Mouse (Mus musculus) heart, postnatal 36 days (tissue): ENCODE results near the gene Mast2. TPM values are rescaled to one million over a fixed set of nuclear protein-coding genes. Genes with fewer than 3 reads are reported as not detected.

Source experiments
- DNase-seq, 2 experiments: peaks; one replicate each; pipeline ENCODE4 v3.0.0; 2021 to 2022
- intact Hi-C: fragments of 180-260 bp; cut with DNase I; formaldehyde crosslinking; loops from one replicate; pipeline ENCODE4 v1.15.1; 2025
- total RNA-seq, 2 experiments: library from RNA; stranded (reverse); gene quantifications; 2 replicates each; pipeline ENCODE4 v1.2.3; 2021

Gene Mast2
- 100 to 1,000 TPM; 121 to 129 TPM for total RNA-seq

- DNase-seq, result peak; percentile 84
- intact Hi-C loops, result loop anchor here (1.0 to 5.0 kb wide), 2 partner anchors 91 to 297 kb away; partner anchors contain the start of genes Tmem69 and Tspan1
These were observed at the start of gene Mast2 for GRCm38 (mm10) chr4:116464126-116464981. Gene Mast2 (minus strand): TSS chr4:116464183.

GRCm38 (mm10) chr4:116507425-116508218, 43.6 kb upstream of the Mast2 start, which contains the start of gene Ipp:
Gene Ipp (plus strand): TSS chr4:116507549.
- peak; percentile 92 to 93 for DNase-seq
- intact Hi-C loops, result loop anchor here (2.0 to 5.0 kb wide), 2 partner anchors 45 to 50 kb away; partner anchors contain the start of genes Gpbp1l1 and Tmem69

GRCm38 (mm10) chr4:116506886-116507424, 43.0 kb upstream of the Mast2 start:
- no peak for DNase-seq
- intact Hi-C loops, result loop anchor here (2.0 to 5.0 kb wide), 2 partner anchors 44 to 50 kb away; partner anchors contain the start of genes Gpbp1l1 and Tmem69

GRCm38 (mm10) chr4:116499978-116500377, 36.0 kb upstream of the Mast2 start:
- intact Hi-C loops, result no loop called here
- DNase-seq, result no peak

- DNase-seq, result no peak
- intact Hi-C loops, result no loop called here
These were observed 29.7 kb upstream of the Mast2 start for GRCm38 (mm10) chr4:116493646-116494045.

- DNase-seq, result no peak
- intact Hi-C loops, result no loop called here
These were observed 28.5 kb upstream of the Mast2 start for GRCm38 (mm10) chr4:116492460-116492859.

- intact Hi-C loops, result no loop called here
- DNase-seq, result no peak
These were observed 27.9 kb upstream of the Mast2 start for GRCm38 (mm10) chr4:116491886-116492285.

GRCm38 (mm10) chr4:116491119-116491536, 27.1 kb upstream of the Mast2 start:
- intact Hi-C loops, result no loop called here
- peak; percentile 14 to 34 for DNase-seq

GRCm38 (mm10) chr4:116483476-116483875, 19.5 kb upstream of the Mast2 start:
- intact Hi-C loops, result no loop called here
- DNase-seq, result no peak

- intact Hi-C loops, result no loop called here
- DNase-seq, result no peak
These were observed 17.3 kb upstream of the Mast2 start for GRCm38 (mm10) chr4:116481322-116481721.

GRCm38 (mm10) chr4:116463231-116464125, 505 bp downstream of the Mast2 start:
- intact Hi-C loops, result loop anchor here (1.0 to 5.0 kb wide), 3 partner anchors 43 to 296 kb away; partner anchors contain the start of genes Ipp, Tmem69 and Tspan1
- DNase-seq, result peak in 1 of 2 experiments; percentile 36

- intact Hi-C loops, result loop anchor here (2.0 to 5.0 kb wide), 2 partner anchors 45 to 295 kb away; partner anchors contain the start of genes Ipp and Tspan1
These were observed 2.0 kb downstream of the Mast2 start for GRCm38 (mm10) chr4:116461943-116462342.

GRCm38 (mm10) chr4:116451553-116451952, 12.4 kb downstream of the Mast2 start:
- intact Hi-C loops, result no loop called here
- no peak for DNase-seq

More at GRCm38 (mm10) chr4:116461943-116462342, 2.0 kb downstream of the Mast2 start:
- no peak for DNase-seq

GRCm38 (mm10) chr4:116449951-116450350, 14.0 kb downstream of the Mast2 start:
- intact Hi-C loops, result loop anchor here (5.0 to 10.0 kb wide), 2 partner anchors 38 to 285 kb away; partner anchors contain the start of gene Tspan1

GRCm38 (mm10) chr4:116448673-116449072, 15.3 kb downstream of the Mast2 start:
- DNase-seq, result peak; percentile 60 to 61
- intact Hi-C loops, result loop anchor here (1.0 to 10.0 kb wide), 3 partner anchors 36 to 284 kb away; partner anchors contain the start of gene Tspan1

More at GRCm38 (mm10) chr4:116449951-116450350, 14.0 kb downstream of the Mast2 start:
- no peak for DNase-seq

- no peak for DNase-seq
- intact Hi-C loops, result no loop called here
These were observed 24.6 kb downstream of the Mast2 start for GRCm38 (mm10) chr4:116439383-116439782.

GRCm38 (mm10) chr4:116438561-116438960, 25.4 kb downstream of the Mast2 start:
- DNase-seq, result no peak
- intact Hi-C loops, result no loop called here

- DNase-seq, result no peak
- intact Hi-C loops, result no loop called here
These were observed 28.4 kb downstream of the Mast2 start for GRCm38 (mm10) chr4:116435626-116436025.

- intact Hi-C loops, result no loop called here
- DNase-seq, result no peak
These were observed 41.8 kb downstream of the Mast2 start for GRCm38 (mm10) chr4:116422186-116422585.
